Mouse (Mus musculus): ENCODE data around the gene Sema5b.
"Not testable (repeated sequence)": the region's sequence is repeated elsewhere in the genome, so short reads cannot be mapped to it uniquely, and the experiment has no call there.

Gene Sema5b

GRCm38 (mm10) chr16:35555596-35556482 is 14.9 kb downstream of the Sema5b start:
- DNase-seq: no peak

- DNase-seq: no peak
These were observed 16.1 kb downstream of the Sema5b start for GRCm38 (mm10) chr16:35557038-35557437.

- DNase-seq: no peak
These were observed 20.6 kb downstream of the Sema5b start for GRCm38 (mm10) chr16:35561541-35561940.

- no peak for DNase-seq
These were observed 23.4 kb downstream of the Sema5b start for GRCm38 (mm10) chr16:35564246-35564905.

GRCm38 (mm10) chr16:35565601-35566000 is 24.7 kb downstream of the Sema5b start:
- DNase-seq: not testable (repeated sequence)

GRCm38 (mm10) chr16:35568225-35568880 is 27.4 kb downstream of the Sema5b start:
- no peak for DNase-seq

- no peak for DNase-seq
These were observed 28.4 kb downstream of the Sema5b start for GRCm38 (mm10) chr16:35569347-35569746.

- no peak for DNase-seq
These were observed 28.8 kb downstream of the Sema5b start for GRCm38 (mm10) chr16:35569758-35570157.

GRCm38 (mm10) chr16:35570627-35571026 is 29.7 kb downstream of the Sema5b start:
- no peak for DNase-seq

- no peak for DNase-seq
These were observed 32.6 kb downstream of the Sema5b start for GRCm38 (mm10) chr16:35573586-35573985.

- DNase-seq: no peak
These were observed 36.4 kb downstream of the Sema5b start for GRCm38 (mm10) chr16:35577181-35577941.

GRCm38 (mm10) chr16:35581299-35581698 is 40.4 kb downstream of the Sema5b start:
- DNase-seq: no peak

GRCm38 (mm10) chr16:35583551-35584080 is 42.7 kb downstream of the Sema5b start:
- no peak for DNase-seq

GRCm38 (mm10) chr16:35585126-35585694 is 44.3 kb downstream of the Sema5b start:
- no peak for DNase-seq

GRCm38 (mm10) chr16:35587046-35587779 is 46.3 kb downstream of the Sema5b start:
- no peak for DNase-seq

- no peak for DNase-seq
These were observed 47.0 kb downstream of the Sema5b start for GRCm38 (mm10) chr16:35587866-35588465.

GRCm38 (mm10) chr16:35588731-35589151 is 47.8 kb downstream of the Sema5b start:
- no peak for DNase-seq

GRCm38 (mm10) chr16:35591756-35592155 is 50.8 kb downstream of the Sema5b start:
- no peak for DNase-seq

- no peak for DNase-seq
These were observed 51.5 kb downstream of the Sema5b start for GRCm38 (mm10) chr16:35592274-35593065.

- no peak for DNase-seq
These were observed 52.5 kb downstream of the Sema5b start for GRCm38 (mm10) chr16:35593474-35593873.
